Mouse (Mus musculus) limb, embryonic 13.5 days (tissue): ENCODE data around the gene Sptbn4. TPM values are rescaled to one million over a fixed set of nuclear protein-coding genes. Genes with fewer than 3 reads are reported as not detected.

Experiments used
- ATAC-seq: fragments of 200-750 bp; cut with Nextera tagmentation; 2 replicates; pipeline ENCODE4 v1.8.0; 2017; ENCODE audit warnings: low read depth, moderate number of reproducible peaks, moderate TSS enrichment; ENCODE audit not compliant: low FRiP score
- H3K27ac ChIP-seq: fragments of 300-500 bp; sonication (generic); 2 replicates; pipeline ENCODE4 v1.5.1; 2015; ENCODE audit warnings: inconsistent platforms, mild to moderate bottlenecking, moderate library complexity
- H3K27me3 ChIP-seq: fragments of 300-500 bp; sonication (generic); 2 replicates; pipeline ENCODE4 v1.6.1; 2015; ENCODE audit warnings: mild to moderate bottlenecking, inconsistent platforms
- H3K36me3 ChIP-seq: fragments of 300-500 bp; sonication (generic); 2 replicates; pipeline ENCODE4 v1.6.1; 2015; ENCODE audit warnings: inconsistent platforms, mild to moderate bottlenecking, moderate library complexity
- H3K4me1 ChIP-seq: fragments of 300-500 bp; sonication (generic); 2 replicates; pipeline ENCODE4 v1.6.1; 2015; ENCODE audit warnings: inconsistent platforms
- H3K4me2 ChIP-seq: fragments of 300-500 bp; sonication (generic); replicated peaks from 2 replicates; pipeline ENCODE4 v1.6.1; 2015; ENCODE audit warnings: inconsistent platforms, mild to moderate bottlenecking, moderate library complexity
- H3K4me3 ChIP-seq: fragments of 300-500 bp; sonication (generic); 2 replicates; pipeline ENCODE4 v1.5.1; 2015; ENCODE audit warnings: moderate library complexity, mild to moderate bottlenecking, inconsistent platforms
- H3K9ac ChIP-seq: fragments of 300-500 bp; sonication (generic); 2 replicates; pipeline ENCODE4 v1.6.1; 2015; ENCODE audit warnings: mild to moderate bottlenecking, inconsistent platforms
- H3K9me3 ChIP-seq: fragments of 300-500 bp; sonication (generic); 2 replicates; pipeline ENCODE4 v1.6.1; 2016; ENCODE audit warnings: inconsistent platforms
- WGBS: fragments of 180-500 bp; shearing (Covaris S2); methylation state at CpG from one replicate; pipeline ENCODE4 v1.1.7; 2015; 5-methylcytosine and 5-hydroxymethylcytosine counted together
- polyA plus RNA-seq: library from polyadenylated mRNA; unstranded; fragments of >200 nt; fragmentation: Nextera tagmentation; extraction: Ambion mirVana; gene quantifications from 2 replicates; pipeline ENCODE4 v1.2.1, GENCODE M21; 2015

Gene Sptbn4
- polyA plus RNA-seq, 1 experiment from 2014 or later, result 0.17 TPM

DNA sequence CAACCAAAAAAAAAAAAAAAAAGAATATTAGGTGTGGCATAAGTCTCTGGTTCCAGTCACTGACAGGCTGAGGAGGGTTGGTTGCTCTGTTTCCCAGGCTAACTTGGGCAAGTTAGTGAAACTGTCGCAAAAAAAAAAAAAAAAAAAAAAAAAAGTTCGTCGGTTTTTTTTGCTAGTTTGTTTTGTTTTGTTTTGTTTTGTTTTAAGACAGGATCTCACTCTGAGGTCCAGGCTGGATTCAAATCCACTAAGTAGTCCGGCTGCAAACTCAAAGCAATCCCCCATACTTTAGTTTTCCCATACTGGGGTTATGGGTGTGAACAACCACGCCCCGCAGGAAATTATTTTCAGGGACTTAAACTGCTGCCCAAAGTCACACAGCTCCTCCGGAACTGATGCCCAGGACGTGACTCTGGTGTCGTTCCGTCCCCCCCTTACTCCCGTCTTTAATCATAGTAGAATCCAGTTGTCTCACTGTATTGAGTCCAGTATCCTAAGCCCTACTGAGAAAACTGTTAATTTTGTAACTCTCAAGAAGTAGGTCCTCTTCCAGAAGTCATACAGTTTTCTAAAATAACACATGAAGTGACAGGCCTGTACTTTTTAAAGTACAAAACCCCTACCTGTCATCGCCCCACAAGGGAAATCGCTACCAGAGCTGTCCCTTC lies 38.8 kb upstream of the Sptbn4 start:
- WGBS, result under 1% methylated on average over 13 of the region's 13 CpGs
- H3K27ac ChIP-seq, result peak overlapping the region; percentile 48; the same call in 1 of the 2 replicates
- no peaks in the 10 kb centered on the region for H3K9me3 ChIP-seq
- H3K9ac ChIP-seq, result peak overlapping the region; percentile 62
- H3K36me3 ChIP-seq, result peaks cover 9% of the 10 kb centered on the region
- peaks cover 41% of the 10 kb centered on the region for H3K4me1 ChIP-seq
- H3K4me3 ChIP-seq, result peak overlapping the region; percentile 73
- peak; percentile 0; the same call in 1 of the 2 replicates for ATAC-seq
- no peaks in the 10 kb centered on the region for H3K27me3 ChIP-seq
- H3K4me2 ChIP-seq, result peak overlapping the region; percentile 78

DNA sequence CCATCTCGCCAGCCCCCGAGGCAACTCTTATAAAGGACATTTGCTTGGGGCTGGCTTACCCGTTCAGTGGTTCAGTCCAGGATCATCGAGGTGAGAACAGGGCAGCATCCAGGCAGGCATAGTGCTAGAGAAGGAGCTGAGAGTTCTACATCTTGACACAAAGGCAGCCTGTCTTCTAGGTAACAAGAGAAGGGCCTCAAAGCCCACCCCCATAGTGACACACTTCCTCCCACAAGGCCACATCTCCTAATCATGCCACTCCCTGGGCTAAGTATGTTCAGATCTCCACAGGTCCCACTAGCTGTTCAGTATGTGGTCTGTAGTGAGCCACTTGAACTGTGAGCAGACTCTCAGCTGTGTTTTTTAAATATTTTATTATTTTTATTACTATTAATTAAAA lies 36.4 kb upstream of the Sptbn4 start:
- no peak overlapping the region for H3K4me2 ChIP-seq
- H3K9me3 ChIP-seq, result no peaks in the 10 kb centered on the region
- H3K4me1 ChIP-seq, result peaks cover 30% of the 10 kb centered on the region
- no peak overlapping the region for H3K4me3 ChIP-seq
- no peak overlapping the region for H3K27ac ChIP-seq
- no peak overlapping the region for H3K9ac ChIP-seq
- ATAC-seq, result no peak
- WGBS, result 81% methylated on average over 4 of the region's 4 CpGs
- no peaks in the 10 kb centered on the region for H3K27me3 ChIP-seq
- no peaks in the 10 kb centered on the region for H3K36me3 ChIP-seq

DNA sequence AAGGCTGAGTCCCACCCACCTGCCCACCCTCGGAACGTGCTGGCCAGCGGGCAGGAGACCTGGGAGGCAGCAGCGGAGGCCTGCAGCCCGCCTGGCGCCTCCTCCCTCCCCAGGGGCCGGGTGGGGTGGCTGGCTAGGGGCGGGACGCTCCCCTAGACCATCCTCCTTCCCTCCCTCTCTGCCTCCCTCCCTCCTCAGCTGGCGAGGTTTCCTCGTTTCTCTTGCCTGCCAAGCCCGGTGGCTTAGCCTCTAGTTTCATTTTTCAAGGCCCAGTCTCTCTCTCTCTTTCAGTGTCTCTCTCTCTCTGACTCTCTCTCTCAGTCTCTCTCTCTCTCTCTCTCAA lies 34.1 kb upstream of the Sptbn4 start:
- peaks cover 26% of the 10 kb centered on the region for H3K4me1 ChIP-seq
- 0% methylated on average over 9 of the region's 12 CpGs for WGBS
- H3K9ac ChIP-seq, result peak overlapping the region; percentile 51
- H3K27ac ChIP-seq, result peak overlapping the region; percentile 85
- no peaks in the 10 kb centered on the region for H3K9me3 ChIP-seq
- H3K4me2 ChIP-seq, result peak overlapping the region; percentile 67
- H3K27me3 ChIP-seq, result no peaks in the 10 kb centered on the region
- H3K36me3 ChIP-seq, result peaks cover 15% of the 10 kb centered on the region
- ATAC-seq, result peak; percentile 91
- H3K4me3 ChIP-seq, result peak overlapping the region; percentile 37

DNA sequence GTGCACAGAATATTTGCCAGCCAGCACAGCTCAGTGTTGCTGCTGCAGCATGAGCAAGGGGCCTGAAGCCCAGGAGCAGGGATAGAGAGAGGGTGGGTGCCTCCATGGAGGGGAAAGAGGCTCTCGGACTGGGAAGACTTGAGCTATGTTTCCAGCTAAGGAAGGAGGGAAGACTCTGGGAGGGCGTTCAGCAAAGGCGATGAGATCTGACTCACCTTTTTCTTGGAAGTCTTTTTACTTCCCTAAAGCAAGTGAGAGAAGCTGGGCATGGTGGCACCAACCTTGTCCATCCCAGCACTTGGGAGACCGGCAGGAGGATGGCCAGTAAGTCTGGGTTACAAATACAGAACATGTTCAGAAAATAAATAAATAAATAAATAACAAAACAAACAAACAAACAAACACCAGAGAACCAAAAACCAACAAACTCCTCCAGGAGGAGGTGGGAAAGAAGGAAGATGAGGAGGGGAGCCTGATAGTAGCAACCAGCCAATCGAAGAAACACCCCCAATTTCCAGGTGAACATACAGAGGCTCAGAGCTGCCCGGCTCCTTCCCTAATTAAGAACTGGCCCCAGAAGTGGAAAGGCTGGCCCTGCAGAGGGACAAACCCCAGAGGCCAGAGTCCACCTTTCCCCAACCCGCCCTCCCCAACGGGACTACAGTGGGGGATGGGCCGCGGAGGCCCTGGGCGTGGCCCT lies 33.6 kb upstream of the Sptbn4 start:
- peaks cover 27% of the 10 kb centered on the region for H3K4me1 ChIP-seq
- WGBS, result 11% methylated on average over 11 of the region's 11 CpGs

DNA sequence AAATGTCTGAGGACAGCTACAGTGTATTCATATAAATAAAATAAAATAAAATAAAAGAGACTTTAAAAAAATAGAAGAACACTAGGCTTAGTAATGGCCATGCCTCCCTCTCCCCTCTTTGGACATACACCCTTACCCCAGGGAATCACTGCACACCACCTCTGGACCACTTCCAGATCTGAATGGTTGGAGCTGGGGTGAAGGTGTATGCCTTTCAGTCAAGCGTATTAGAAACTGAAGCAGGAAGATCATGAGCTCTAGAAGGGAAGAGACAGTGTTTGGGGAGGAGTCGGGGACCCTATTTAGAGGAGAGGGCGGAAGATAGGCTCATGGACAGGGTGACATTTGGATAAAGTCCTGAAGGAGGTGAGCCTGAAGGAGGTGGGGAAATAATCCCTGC lies 33.0 kb upstream of the Sptbn4 start:
- peak overlapping the region; percentile 67 for H3K4me2 ChIP-seq
- peaks cover 24% of the 10 kb centered on the region for H3K36me3 ChIP-seq
- no peak for ATAC-seq
- peak overlapping the region; percentile 37; the same call in 1 of the 2 replicates for H3K4me3 ChIP-seq
- no peaks in the 10 kb centered on the region for H3K9me3 ChIP-seq
- 70% methylated on average over 3 of the region's 3 CpGs for WGBS
- no peaks in the 10 kb centered on the region for H3K27me3 ChIP-seq
- H3K27ac ChIP-seq, result peak overlapping the region; percentile 85
- H3K9ac ChIP-seq, result 0 out of 2 replicates have a peak overlapping the region, but pooled peaks have one; percentile 51
- H3K4me1 ChIP-seq, result peaks cover 26% of the 10 kb centered on the region

More for the DNA sequence above, 33.6 kb upstream of the Sptbn4 start:
- Histone ChIP-seq H3K36me3 (peaks cover 20% of the 10 kb centered on the region), H3K27ac (peak overlapping the region; percentile 85), H3K9me3 (no peaks in the 10 kb centered on the region), H3K4me3 (peak overlapping the region; percentile 37), H3K27me3 (no peaks in the 10 kb centered on the region), H3K9ac (peak overlapping the region; percentile 51), H3K4me2 (peak overlapping the region; percentile 67)
- ATAC-seq, result no peak

DNA sequence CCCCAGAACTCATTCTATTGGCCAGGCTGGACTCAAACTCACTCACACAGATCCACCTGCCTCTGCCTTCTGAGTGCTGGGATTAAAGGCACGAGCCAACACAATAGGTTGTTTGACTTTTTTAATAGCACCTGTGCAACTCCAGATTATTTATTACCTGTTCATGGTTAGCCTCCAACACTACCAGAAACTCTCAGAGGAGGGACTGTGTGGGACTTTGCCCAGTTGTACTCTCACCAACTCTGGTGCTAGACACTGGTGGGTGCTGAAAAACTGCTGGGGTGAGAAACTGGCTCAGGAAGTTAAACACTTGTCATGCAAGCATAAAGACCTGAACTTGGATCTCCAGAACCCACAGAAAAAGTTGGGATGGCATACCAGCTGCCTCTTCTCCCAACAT lies 32.3 kb upstream of the Sptbn4 start:
- Histone ChIP-seq H3K27me3 (no peaks in the 10 kb centered on the region), H3K27ac (no peak overlapping the region), H3K9ac (no peak overlapping the region), H3K36me3 (peaks cover 24% of the 10 kb centered on the region), H3K4me2 (no peak overlapping the region), H3K9me3 (no peaks in the 10 kb centered on the region), H3K4me1 (peaks cover 31% of the 10 kb centered on the region), H3K4me3 (no peak overlapping the region)
- WGBS, result 41% methylated on average over 1 of the region's 1 CpGs
- no peak for ATAC-seq

DNA sequence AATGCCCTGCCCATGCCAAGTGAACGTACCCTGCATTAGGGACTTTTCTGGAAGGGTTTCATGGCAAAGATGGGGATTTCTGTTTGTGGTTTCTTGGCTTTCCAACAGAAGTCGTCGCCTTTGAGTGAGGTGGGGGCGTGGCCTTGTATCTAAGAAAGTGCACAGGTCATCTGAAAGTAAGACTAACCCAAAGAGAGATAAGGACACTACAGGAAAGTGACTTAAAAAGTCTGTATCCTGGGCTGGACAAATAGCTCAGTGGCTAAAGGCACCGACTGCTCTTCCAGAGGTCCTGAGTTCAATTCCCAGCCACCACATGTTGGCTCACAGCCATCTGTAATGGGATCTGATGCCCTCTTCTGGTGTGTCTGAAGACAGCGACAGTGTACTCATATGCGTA lies 31.1 kb upstream of the Sptbn4 start:
- no peak for ATAC-seq
- peaks cover 24% of the 10 kb centered on the region for H3K36me3 ChIP-seq
- H3K27me3 ChIP-seq, result no peaks in the 10 kb centered on the region
- WGBS, result 84% methylated on average over 7 of the region's 7 CpGs
- H3K4me1 ChIP-seq, result peaks cover 31% of the 10 kb centered on the region
- H3K27ac ChIP-seq, result peak overlapping the region; percentile 44; the same call in 1 of the 2 replicates
- H3K4me2 ChIP-seq, result no peak overlapping the region
- H3K4me3 ChIP-seq, result no peak overlapping the region
- no peak overlapping the region for H3K9ac ChIP-seq
- H3K9me3 ChIP-seq, result no peaks in the 10 kb centered on the region

DNA sequence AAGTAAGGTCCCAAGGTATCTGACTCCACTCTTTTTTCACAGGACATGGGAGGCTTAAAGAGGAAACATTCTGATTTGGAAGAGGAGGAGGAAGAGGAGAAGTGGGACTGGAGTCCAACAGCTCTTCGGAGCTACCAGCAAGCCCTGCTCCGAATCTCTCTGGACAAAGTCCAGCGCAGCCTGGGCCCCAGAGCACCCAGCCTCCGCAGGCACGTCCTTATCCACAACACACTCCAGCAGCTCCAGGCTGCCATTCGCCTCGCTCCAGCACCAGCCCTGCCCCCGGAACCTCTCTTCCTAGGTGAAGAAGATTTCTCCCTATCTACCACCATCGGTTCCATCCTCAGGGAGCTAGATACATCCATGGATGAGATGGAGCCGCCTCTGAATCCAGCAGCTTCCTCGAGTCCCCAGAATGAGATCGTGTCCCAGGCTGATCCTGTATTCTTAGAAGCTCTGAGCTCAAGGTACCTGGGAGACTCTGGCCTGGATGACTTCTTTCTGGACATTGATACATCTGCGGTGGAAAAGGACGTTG lies 28.7 kb upstream of the Sptbn4 start:
- Histone ChIP-seq H3K9ac (no peak overlapping the region), H3K9me3 (no peaks in the 10 kb centered on the region), H3K36me3 (peaks cover 24% of the 10 kb centered on the region), H3K4me3 (no peak overlapping the region), H3K27ac (no peak overlapping the region), H3K27me3 (no peaks in the 10 kb centered on the region), H3K4me1 (peaks cover 25% of the 10 kb centered on the region), H3K4me2 (no peak overlapping the region)
- ATAC-seq, result no peak
- WGBS, result 95% methylated on average over 14 of the region's 14 CpGs

DNA sequence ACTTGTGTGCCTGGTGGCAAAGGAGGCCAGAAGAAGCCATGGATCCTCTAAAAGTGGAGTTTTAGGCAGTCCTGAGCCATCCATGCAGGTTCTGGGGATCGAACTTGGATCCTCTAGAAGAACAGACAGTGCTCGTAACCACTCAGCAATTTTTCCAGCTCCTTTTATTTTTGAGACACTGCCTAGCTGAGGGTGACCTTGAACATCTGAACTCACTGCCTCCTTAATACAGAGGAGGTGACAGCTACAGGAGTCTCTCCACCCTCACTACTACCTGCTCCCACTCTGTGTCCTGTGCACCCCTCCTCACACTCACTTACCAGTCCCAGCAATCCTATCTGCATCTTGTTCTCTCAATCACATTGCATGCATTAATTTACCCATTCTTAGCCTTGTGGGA lies 28.1 kb upstream of the Sptbn4 start:
- H3K36me3 ChIP-seq, result peaks cover 24% of the 10 kb centered on the region
- H3K27ac ChIP-seq, result no peak overlapping the region
- H3K9me3 ChIP-seq, result no peaks in the 10 kb centered on the region
- WGBS, result 89% methylated on average over 2 of the region's 2 CpGs
- no peak for ATAC-seq
- no peaks in the 10 kb centered on the region for H3K27me3 ChIP-seq
- H3K9ac ChIP-seq, result no peak overlapping the region
- peak overlapping the region; percentile 69 for H3K4me2 ChIP-seq
- H3K4me3 ChIP-seq, result peak overlapping the region; percentile 76
- H3K4me1 ChIP-seq, result peaks cover 21% of the 10 kb centered on the region

DNA sequence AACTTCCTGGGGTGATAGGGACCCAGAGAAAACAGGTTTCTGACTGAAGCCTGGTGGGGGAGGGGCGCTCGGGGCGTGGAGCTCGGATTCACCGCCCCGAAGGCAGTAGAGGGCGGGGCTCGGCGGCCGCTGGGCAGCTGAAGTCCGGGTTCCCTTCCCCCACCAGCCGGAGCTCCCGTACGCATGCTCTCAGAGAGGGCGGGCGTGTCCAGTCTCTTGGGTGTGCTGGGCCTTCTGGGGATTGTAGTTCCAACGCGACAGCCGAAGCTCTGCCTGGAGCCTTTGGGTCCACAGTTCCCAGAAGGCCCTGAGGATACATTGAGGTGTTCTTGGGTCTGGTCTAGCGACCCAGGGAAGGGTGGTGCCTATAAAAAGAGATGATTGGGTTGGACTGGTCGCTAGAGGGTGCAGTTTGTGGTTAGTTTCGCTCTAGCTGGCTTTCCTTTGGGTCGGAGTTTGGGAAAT lies 27.0 kb upstream of the Sptbn4 start:
- no peaks in the 10 kb centered on the region for H3K9me3 ChIP-seq
- peak overlapping the region; percentile 76 for H3K4me3 ChIP-seq
- peaks cover 21% of the 10 kb centered on the region for H3K4me1 ChIP-seq
- WGBS, result under 1% methylated on average over 22 of the region's 23 CpGs
- H3K27me3 ChIP-seq, result no peaks in the 10 kb centered on the region
- peak overlapping the region; percentile 79 for H3K9ac ChIP-seq
- H3K36me3 ChIP-seq, result peaks cover 24% of the 10 kb centered on the region
- ATAC-seq, result peak; percentile 85
- peak overlapping the region; percentile 69 for H3K4me2 ChIP-seq
- peak overlapping the region; percentile 94 for H3K27ac ChIP-seq

DNA sequence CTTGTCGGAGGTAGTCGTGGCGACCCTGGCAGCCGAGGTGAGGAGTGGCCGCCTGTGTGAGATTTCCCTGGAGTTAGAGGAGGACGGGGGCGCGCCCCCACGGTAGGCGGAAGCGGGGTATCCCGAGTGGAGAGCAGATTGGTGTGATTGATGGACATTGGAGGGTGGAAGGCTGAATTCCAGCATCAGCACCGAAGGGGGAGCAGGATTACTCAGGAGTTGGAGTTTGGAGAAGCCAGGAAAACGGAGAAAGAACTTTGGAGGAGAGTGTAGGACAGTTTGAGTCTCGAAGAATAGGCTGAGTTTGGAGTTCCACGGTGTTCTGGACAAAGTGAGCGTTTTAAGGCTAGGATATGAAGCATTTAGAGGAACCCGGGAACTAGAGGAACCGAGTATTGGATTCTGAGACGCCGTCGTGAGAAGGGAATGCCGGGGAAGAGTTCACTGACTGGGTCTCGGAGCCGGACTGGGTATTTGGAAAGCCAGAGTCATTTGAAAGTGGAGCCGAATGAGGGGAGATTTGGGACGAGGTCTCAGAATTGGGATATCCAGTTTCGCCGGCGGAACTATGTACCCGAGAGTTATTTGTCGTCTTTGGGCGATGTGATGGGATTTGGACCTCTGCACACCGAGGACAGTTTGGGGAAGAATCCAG lies 26.5 kb upstream of the Sptbn4 start:
- H3K4me3 ChIP-seq, result peak overlapping the region; percentile 76
- peak overlapping the region; percentile 79 for H3K9ac ChIP-seq
- H3K36me3 ChIP-seq, result peaks cover 24% of the 10 kb centered on the region
- peaks cover 21% of the 10 kb centered on the region for H3K4me1 ChIP-seq
- no peaks in the 10 kb centered on the region for H3K27me3 ChIP-seq
- peak overlapping the region; percentile 94 for H3K27ac ChIP-seq
- ATAC-seq, result no peak
- no peaks in the 10 kb centered on the region for H3K9me3 ChIP-seq
- H3K4me2 ChIP-seq, result peak overlapping the region; percentile 69
- under 1% methylated on average over 34 of the region's 34 CpGs for WGBS
